Mouse (Mus musculus) left cerebral cortex, adult 9 months (tissue): ENCODE data around the gene Snx9.
A peak's percentile ranks its signal among the peaks of the same experiment; 100 is the strongest.

Source experiments
- DNase-seq, 2 experiments: peaks; one replicate each; pipeline ENCODE4 v3.0.0; 2022; ENCODE audit warnings: low spot score in 2 of 2

The Snx9 gene

GRCm38 (mm10) chr17:5841128-5841942 lies at the start of gene Snx9:
Gene Snx9, plus strand, starts transcription at chr17:5841329.
- peak in 1 of 2 experiments; percentile 51 for DNase-seq

GRCm38 (mm10) chr17:5792164-5792791 lies 48.9 kb upstream of the Snx9 start:
- no peak for DNase-seq

- DNase-seq, result no peak
Measured at GRCm38 (mm10) chr17:5793593-5793992, 47.5 kb upstream of the Snx9 start.

GRCm38 (mm10) chr17:5794276-5794675 lies 46.9 kb upstream of the Snx9 start:
- no peak for DNase-seq

- DNase-seq, result no peak
Measured at GRCm38 (mm10) chr17:5795369-5795768, 45.8 kb upstream of the Snx9 start.

GRCm38 (mm10) chr17:5795878-5796277 lies 45.3 kb upstream of the Snx9 start:
- peak; percentile 52 to 88 for DNase-seq

GRCm38 (mm10) chr17:5797124-5797760 lies 43.9 kb upstream of the Snx9 start:
- DNase-seq, result no peak

GRCm38 (mm10) chr17:5798221-5798801 lies 42.8 kb upstream of the Snx9 start:
- no peak for DNase-seq

GRCm38 (mm10) chr17:5798900-5799299 lies 42.2 kb upstream of the Snx9 start:
- no peak for DNase-seq

- DNase-seq, result no peak
Measured at GRCm38 (mm10) chr17:5799396-5800021, 41.6 kb upstream of the Snx9 start.

- DNase-seq, result no peak
Measured at GRCm38 (mm10) chr17:5800254-5800653, 40.9 kb upstream of the Snx9 start.

- no peak for DNase-seq
Measured at GRCm38 (mm10) chr17:5800824-5801560, 40.1 kb upstream of the Snx9 start.

GRCm38 (mm10) chr17:5801761-5802655 lies 39.1 kb upstream of the Snx9 start:
- no peak for DNase-seq

GRCm38 (mm10) chr17:5802656-5802955 lies 38.5 kb upstream of the Snx9 start:
- DNase-seq, result no peak

- no peak for DNase-seq
Measured at GRCm38 (mm10) chr17:5803229-5804012, 37.7 kb upstream of the Snx9 start.

- no peak for DNase-seq
Measured at GRCm38 (mm10) chr17:5804370-5805150, 36.6 kb upstream of the Snx9 start.

- DNase-seq, result no peak
Measured at GRCm38 (mm10) chr17:5805151-5805834, 35.8 kb upstream of the Snx9 start.

- no peak for DNase-seq
Measured at GRCm38 (mm10) chr17:5805935-5806334, 35.2 kb upstream of the Snx9 start.
